Mouse (Mus musculus) midbrain, postnatal 0 days (tissue): ENCODE measurements around the gene Gm13420. TPM values are rescaled to one million over a fixed set of nuclear protein-coding genes. Genes with fewer than 3 reads are reported as not detected.
A peak's percentile ranks its signal among the peaks of the same experiment; 100 is the strongest.
"Not testable (repeated sequence)": the region's sequence is repeated elsewhere in the genome, so short reads cannot be mapped to it uniquely, and the experiment has no call there.

Experiments
- ATAC-seq: fragments of 200-750 bp; cut with Nextera tagmentation; 2 replicates; pipeline ENCODE4 v1.8.0; 2017; ENCODE audit warnings: moderate number of reproducible peaks, mild to moderate bottlenecking, moderate TSS enrichment, moderate library complexity; ENCODE audit not compliant: low FRiP score
- DNase-seq: peaks from one replicate; pipeline ENCODE4 v3.0.0-alpha.2; 2015; ENCODE audit warnings: low spot score
- H3K27ac ChIP-seq: fragments of 300-500 bp; sonication (generic); 2 replicates; pipeline ENCODE4 v1.5.1; 2014; ENCODE audit warnings: low read depth, mild to moderate bottlenecking, low read length, mixed read lengths
- H3K27me3 ChIP-seq: fragments of 300-500 bp; sonication (generic); 2 replicates; pipeline ENCODE4 v1.6.1; 2014; ENCODE audit warnings: low read length, control low read depth, mixed read lengths; ENCODE audit not compliant: insufficient read depth
- H3K36me3 ChIP-seq: fragments of 300-500 bp; sonication (generic); 2 replicates; pipeline ENCODE4 v1.6.1; 2014; ENCODE audit warnings: low read length, control low read depth, mixed read lengths; ENCODE audit not compliant: insufficient read depth
- H3K4me1 ChIP-seq: fragments of 300-500 bp; sonication (generic); 2 replicates; pipeline ENCODE4 v1.6.1; 2014; ENCODE audit warnings: mild to moderate bottlenecking, control low read depth, antibody characterized with exemption, low read length, mixed read lengths; ENCODE audit not compliant: insufficient read depth
- H3K4me2 ChIP-seq: fragments of 300-500 bp; sonication (generic); 2 replicates; pipeline ENCODE4 v1.6.1; 2014; ENCODE audit warnings: low read depth, mild to moderate bottlenecking, low read length, mixed read lengths; ENCODE audit not compliant: poor library complexity, severe bottlenecking
- H3K4me3 ChIP-seq: fragments of 300-500 bp; sonication (generic); 2 replicates; pipeline ENCODE4 v1.5.1; 2014; ENCODE audit warnings: low read depth, mild to moderate bottlenecking, low read length, moderate library complexity
- H3K9ac ChIP-seq: fragments of 300-500 bp; sonication (generic); replicated peaks from 2 replicates; pipeline ENCODE4 v1.6.1; 2014; ENCODE audit warnings: mild to moderate bottlenecking, low read length, moderate library complexity, mixed read lengths; ENCODE audit not compliant: poor library complexity, severe bottlenecking
- H3K9me3 ChIP-seq: fragments of 300-500 bp; sonication (generic); 2 replicates; pipeline ENCODE4 v1.6.1; 2016; ENCODE audit warnings: low read length, control low read depth
- CTCF ChIP-seq: IDR thresholded peaks from 2 replicates; pipeline ENCODE4 v1.5.1; 2016; ENCODE audit warnings: antibody characterized with exemption, mild to moderate bottlenecking
- WGBS: fragments of 180-500 bp; shearing (Covaris S2); extraction: QIAGEN DNeasy Blood & Tissue Kit; methylation state at CpG from one replicate; pipeline ENCODE4 v1.1.7; 2014; 5-methylcytosine and 5-hydroxymethylcytosine counted together
- polyA plus RNA-seq: library from polyadenylated mRNA; unstranded; fragments of >200 nt; fragmentation: Nextera tagmentation; extraction: Ambion mirVana; gene quantifications from 2 replicates; pipeline ENCODE4 v1.2.1, GENCODE M21; 2015
- total RNA-seq: library from RNA; depleted of rRNA; stranded (reverse); fragments of >200 nt; gene quantifications from 2 replicates; pipeline ENCODE4 v1.2.3, GENCODE M21; 2014; rRNA removed

The Gm13420 gene
- total RNA-seq: 0.60 and 1.7 TPM in 2 replicates
- 0.21 and 0.65 TPM in 2 replicates for polyA plus RNA-seq

DNA sequence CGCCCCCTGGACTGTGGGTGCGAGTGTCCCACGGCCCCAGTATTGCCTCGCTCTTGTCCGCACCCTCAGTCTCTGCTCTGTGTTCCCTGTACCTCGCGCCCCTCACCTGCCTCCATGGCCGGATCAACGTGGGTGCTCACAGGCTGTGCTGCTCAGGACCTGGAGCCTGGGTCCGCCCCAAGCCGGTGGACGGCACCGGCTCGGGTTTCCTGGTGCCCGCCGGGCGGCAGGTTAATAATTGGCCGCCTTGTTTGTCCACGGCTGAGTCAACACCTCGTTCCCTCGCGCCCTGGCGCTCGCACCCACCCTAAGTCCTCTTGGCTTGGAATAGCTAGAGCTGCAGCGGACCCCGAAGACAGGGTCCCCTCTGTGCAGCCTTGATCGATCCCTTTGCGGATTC, at the start of gene Gm13420:
Gene Gm13420, minus strand, starts transcription at position 189 of the 400 bp plus-strand sequence.
- Histone ChIP-seq H3K27ac (no peak within 1 kb of the TSS), H3K4me2 (no peak within 1 kb of the TSS), H3K4me3 (no peak within 1 kb of the TSS), H3K4me1 (no peaks in the 10 kb centered on the region), H3K9me3 (no peaks in the 10 kb centered on the region), H3K9ac (no peak within 1 kb of the TSS; the same call in 1 of the 2 replicates), H3K36me3 (no peaks in the 10 kb centered on the region), H3K27me3 (peaks cover 19% of the 10 kb centered on the region)
- DNase-seq (no peak), ATAC-seq (0 out of 2 replicates have a peak, but pooled peaks have one; percentile 15)
- 9% methylated on average over 27 of the region's 28 CpGs for WGBS
- TF ChIP-seq CTCF: no peak

DNA sequence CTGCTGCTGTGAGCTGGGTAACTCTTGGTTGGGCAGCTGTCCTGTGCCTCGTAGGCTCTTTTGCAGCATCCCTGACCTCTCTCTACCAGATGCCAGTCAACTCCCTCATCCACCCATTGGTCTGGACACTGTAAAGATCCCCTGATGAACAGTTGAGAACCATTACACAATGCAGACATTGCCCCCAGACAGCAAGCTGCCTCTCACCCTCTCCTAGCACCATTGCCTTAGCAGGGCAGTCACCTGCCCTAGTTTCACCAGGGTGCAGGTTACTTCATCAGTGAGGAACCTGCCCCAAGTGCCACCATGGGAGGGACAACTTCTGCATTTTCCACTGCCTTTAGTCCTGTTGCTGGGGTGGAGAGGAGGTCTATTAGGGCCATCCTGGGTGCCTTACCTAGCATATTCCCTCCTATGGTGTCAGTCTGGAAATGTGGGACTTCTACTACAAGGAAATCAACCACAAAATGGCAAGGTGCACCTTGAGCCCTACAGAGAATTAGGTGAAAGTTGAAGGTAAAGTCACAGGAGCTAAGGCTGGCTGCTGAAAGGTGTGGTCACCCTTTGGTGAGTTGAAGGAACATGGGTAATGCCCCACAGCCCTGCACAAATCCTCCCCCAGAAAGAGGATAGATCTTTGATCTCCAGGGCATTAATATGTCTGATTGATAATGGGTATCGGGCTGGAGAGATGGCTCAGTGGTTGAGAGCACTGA, 41.4 kb upstream of the Gm13420 start:
- ATAC-seq (no peak), DNase-seq (no peak)
- Histone ChIP-seq H3K27ac (no peak overlapping the region), H3K36me3 (peaks cover 48% of the 10 kb centered on the region), H3K4me1 (no peaks in the 10 kb centered on the region), H3K9me3 (no peaks in the 10 kb centered on the region), H3K27me3 (no peaks in the 10 kb centered on the region), H3K4me3 (no peak overlapping the region), H3K9ac (no peak overlapping the region), H3K4me2 (no peak overlapping the region)
- 95% methylated on average over 2 of the region's 2 CpGs for WGBS
- TF ChIP-seq CTCF: no peak

- WGBS: under 1% methylated on average over 45 of the region's 45 CpGs
- H3K36me3 ChIP-seq: peaks cover 48% of the 10 kb centered on the region
- TF ChIP-seq CTCF: no peak
These were observed 36.6 kb upstream of the Gm13420 start, which contains the start of gene Trub2 for GRCm38 (mm10) chr2:29787937-29788681. Gene Trub2 (minus strand): TSS chr2:29788502.

DNA sequence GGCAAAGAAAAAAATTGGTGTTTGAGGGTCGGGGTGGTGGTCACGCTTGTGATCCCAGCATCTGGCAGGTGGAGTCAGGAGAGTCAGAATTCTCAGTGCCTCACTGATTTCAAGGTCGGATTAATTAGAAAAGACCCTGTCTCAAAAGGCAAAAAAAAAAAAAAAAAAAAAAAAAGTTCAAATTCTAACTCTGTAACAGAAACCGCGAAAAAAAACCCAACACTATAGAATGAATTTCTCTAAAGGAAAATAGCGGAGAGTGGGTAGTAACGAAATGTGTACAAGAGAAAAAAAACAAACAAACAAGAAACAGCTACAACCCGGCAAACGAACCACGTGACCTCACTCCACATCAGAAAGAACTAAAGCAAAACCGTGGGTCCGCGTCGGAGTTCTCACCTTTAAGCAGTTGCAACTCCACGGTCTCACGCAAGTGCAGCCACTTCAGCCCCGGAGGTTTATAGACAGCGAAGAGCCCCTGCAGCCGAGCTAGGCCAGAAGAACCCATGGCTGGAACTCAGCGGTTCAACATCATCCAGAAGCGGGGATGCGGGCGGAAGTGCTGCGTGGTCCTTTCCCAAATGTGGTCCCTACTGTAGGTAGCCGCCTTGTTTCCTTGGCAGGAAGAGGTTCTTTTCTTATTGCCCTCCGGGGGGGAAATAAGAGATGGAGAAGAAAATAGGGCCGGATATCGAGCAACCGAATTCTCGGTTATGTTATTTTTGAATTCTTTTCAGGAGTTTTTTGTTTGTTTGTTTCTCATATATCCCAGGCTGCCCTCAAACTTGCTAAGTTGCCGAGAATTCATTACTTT, 35.8 kb upstream of the Gm13420 start, which contains the start of gene Coq4:
Gene Coq4, plus strand, starts transcription at position 390 of the 814 bp plus-strand sequence.
- Histone ChIP-seq H3K9ac (peak within 1 kb of the TSS; percentile 75), H3K4me2 (peak within 1 kb of the TSS; percentile 81), H3K27me3 (no peaks in the 10 kb centered on the region), H3K4me1 (0 out of 2 replicates have a peak, but pooled peaks cover 4% of the 10 kb centered on the region), H3K27ac (peak within 1 kb of the TSS; percentile 81), H3K9me3 (no peaks in the 10 kb centered on the region), H3K4me3 (peak within 1 kb of the TSS; percentile 80), H3K36me3 (peaks cover 52% of the 10 kb centered on the region)
- TF ChIP-seq CTCF: no peak
- ATAC-seq (peak; percentile 85), DNase-seq (peak; percentile 96)
- 2% methylated on average over 31 of the region's 31 CpGs for WGBS

More at GRCm38 (mm10) chr2:29787937-29788681, 36.6 kb upstream of the Gm13420 start, which contains the start of gene Trub2:
- Histone ChIP-seq H3K27me3 (no peaks in the 10 kb centered on the region), H3K4me2 (peak within 1 kb of the TSS; percentile 81), H3K9me3 (no peaks in the 10 kb centered on the region), H3K4me3 (peak within 1 kb of the TSS; percentile 80), H3K4me1 (0 out of 2 replicates have a peak, but pooled peaks cover 4% of the 10 kb centered on the region), H3K27ac (peak within 1 kb of the TSS; percentile 81), H3K9ac (peak within 1 kb of the TSS; percentile 75)
- DNase-seq: peak; percentile 85
- ATAC-seq: peak; percentile 85

DNA sequence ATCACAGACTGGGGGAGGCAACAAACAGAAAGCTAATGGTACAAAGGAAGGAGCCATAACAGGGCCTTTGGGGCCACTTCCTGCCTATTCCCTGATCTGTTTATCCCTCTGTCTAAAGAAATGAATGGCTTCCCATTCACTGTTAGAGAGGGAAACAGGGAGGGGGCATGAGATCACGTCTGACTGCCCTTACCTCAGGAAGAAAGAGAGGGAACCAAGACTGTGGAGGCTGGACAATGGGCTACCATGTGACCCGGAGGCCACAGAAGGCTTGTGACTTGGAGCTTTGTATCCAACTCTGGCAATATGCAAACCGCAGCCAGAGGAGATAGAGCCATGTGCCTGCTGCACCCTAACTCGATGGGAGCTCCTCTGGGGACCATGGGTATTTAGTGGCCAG, 32.8 kb upstream of the Gm13420 start:
- H3K27ac ChIP-seq: no peak overlapping the region
- H3K36me3 ChIP-seq: peaks cover 48% of the 10 kb centered on the region
- no peak for TF ChIP-seq CTCF
- no peaks in the 10 kb centered on the region for H3K27me3 ChIP-seq
- no peak overlapping the region for H3K9ac ChIP-seq
- ATAC-seq: no peak
- H3K4me2 ChIP-seq: no peak overlapping the region
- H3K9me3 ChIP-seq: no peaks in the 10 kb centered on the region
- 80% methylated on average over 4 of the region's 4 CpGs for WGBS
- DNase-seq: no peak
- H3K4me1 ChIP-seq: 0 out of 2 replicates have a peak, but pooled peaks cover 4% of the 10 kb centered on the region
- no peak overlapping the region for H3K4me3 ChIP-seq

- H3K9ac ChIP-seq, ATAC-seq, H3K4me2 ChIP-seq, H3K27ac ChIP-seq, H3K9me3 ChIP-seq, H3K27me3 ChIP-seq, H3K4me1 ChIP-seq, DNase-seq, H3K4me3 ChIP-seq: not testable (repeated sequence)
- WGBS: 97% methylated on average over 2 of the region's 2 CpGs
- H3K36me3 ChIP-seq: peaks cover 72% of the 10 kb centered on the region
These were observed 29.8 kb upstream of the Gm13420 start for GRCm38 (mm10) chr2:29781256-29781655.
